Mouse (Mus musculus): ENCODE measurements at regions not wholly inside any gene's neighbourhood (a gene's known extent, or its start where the extent isn't known, plus 50 kb on each side); places are given as distances from the start of the nearest gene placed in this dataset.
A peak's percentile ranks its signal among the peaks of the same experiment; 100 is the strongest.
"Not testable (repeated sequence)": the region's sequence is repeated elsewhere in the genome, so short reads cannot be mapped to it uniquely, and the experiment has no call there.

- H3K27me3 ChIP-seq (ENCODE audit: control insufficient read depth, insufficient read depth, low read length): peaks cover 66% of the 10 kb centered on the region
- no peaks in the 10 kb centered on the region for H3K36me3 ChIP-seq (ENCODE audit: control insufficient read depth, insufficient read depth, low read length)
- no peaks in the 10 kb centered on the region for H3K9me3 ChIP-seq (replicated peaks; ENCODE audit: control insufficient read depth, low read length)
- 57% methylated on average over 1 of the region's 1 CpGs for WGBS (ENCODE audit: insufficient replicate concordance)
- H3K4me2 ChIP-seq: no peak overlapping the region
- no peaks in the 10 kb centered on the region for H3K4me1 ChIP-seq (ENCODE audit: control insufficient read depth, insufficient read depth, low read length)
- H3K9ac ChIP-seq (ENCODE audit: low read depth, low read length): no peak overlapping the region
- no peak overlapping the region for H3K27ac ChIP-seq (ENCODE audit: low read depth, low read length)
- H3K4me3 ChIP-seq (ENCODE audit: low read depth, low read length): no peak overlapping the region
- no peak for ATAC-seq (replicated peaks; ENCODE audit: insufficient number of reproducible peaks, low FRiP score, low TSS enrichment)
Observed at GRCm38 (mm10) chr7:73068534-73068933, 306.8 kb upstream of the Rgma start.

- Histone ChIP-seq H3K9ac (ENCODE audit: low read depth, low read length) (no peak overlapping the region), H3K36me3 (ENCODE audit: control insufficient read depth, insufficient read depth, low read length) (no peaks in the 10 kb centered on the region), H3K27ac (ENCODE audit: low read depth, low read length) (no peak overlapping the region), H3K9me3 (replicated peaks; ENCODE audit: control insufficient read depth, low read length) (no peaks in the 10 kb centered on the region), H3K4me1 (ENCODE audit: control insufficient read depth, insufficient read depth, low read length) (no peaks in the 10 kb centered on the region), H3K4me2 (no peak overlapping the region), H3K27me3 (ENCODE audit: control insufficient read depth, insufficient read depth, low read length) (peaks cover 69% of the 10 kb centered on the region), H3K4me3 (ENCODE audit: low read depth, low read length) (no peak overlapping the region)
- WGBS (ENCODE audit: insufficient replicate concordance): 21% methylated on average over 4 of the region's 4 CpGs
- ATAC-seq (replicated peaks; ENCODE audit: insufficient number of reproducible peaks, low FRiP score, low TSS enrichment): peak; percentile 39; the same call in 1 of the 2 replicates
Observed at GRCm38 (mm10) chr7:73069352-73069751, 306.0 kb upstream of the Rgma start.

- not testable (repeated sequence) for H3K36me3 ChIP-seq (ENCODE audit: control insufficient read depth, insufficient read depth, low read length); H3K4me3 ChIP-seq (ENCODE audit: low read depth, low read length); H3K4me1 ChIP-seq (ENCODE audit: control insufficient read depth, insufficient read depth, low read length); H3K9ac ChIP-seq (ENCODE audit: low read depth, low read length); H3K9me3 ChIP-seq (replicated peaks; ENCODE audit: control insufficient read depth, low read length); H3K27ac ChIP-seq (ENCODE audit: low read depth, low read length); ATAC-seq (replicated peaks; ENCODE audit: insufficient number of reproducible peaks, low FRiP score, low TSS enrichment); H3K4me2 ChIP-seq
- peaks cover 39% of the 10 kb centered on the region for H3K27me3 ChIP-seq (ENCODE audit: control insufficient read depth, insufficient read depth, low read length)
- WGBS (ENCODE audit: insufficient replicate concordance): 91% methylated on average over 7 of the region's 7 CpGs
Observed at GRCm38 (mm10) chr7:73075391-73075790, 299.9 kb upstream of the Rgma start.

- Histone ChIP-seq H3K4me2 (no peak overlapping the region), H3K27ac (ENCODE audit: low read depth, low read length) (no peak overlapping the region), H3K4me1 (ENCODE audit: control insufficient read depth, insufficient read depth, low read length) (no peaks in the 10 kb centered on the region), H3K4me3 (ENCODE audit: low read depth, low read length) (no peak overlapping the region), H3K27me3 (ENCODE audit: control insufficient read depth, insufficient read depth, low read length) (peaks cover 8% of the 10 kb centered on the region), H3K36me3 (ENCODE audit: control insufficient read depth, insufficient read depth, low read length) (no peaks in the 10 kb centered on the region), H3K9ac (ENCODE audit: low read depth, low read length) (no peak overlapping the region), H3K9me3 (replicated peaks; ENCODE audit: control insufficient read depth, low read length) (no peaks in the 10 kb centered on the region)
- 82% methylated on average over 10 of the region's 10 CpGs for WGBS (ENCODE audit: insufficient replicate concordance)
- no peak for ATAC-seq (replicated peaks; ENCODE audit: insufficient number of reproducible peaks, low FRiP score, low TSS enrichment)
Observed at GRCm38 (mm10) chr7:73087496-73088185, 287.7 kb upstream of the Rgma start.

- ATAC-seq (replicated peaks; ENCODE audit: insufficient number of reproducible peaks, low FRiP score, low TSS enrichment): no peak
- H3K4me1 ChIP-seq (ENCODE audit: control insufficient read depth, insufficient read depth, low read length): no peaks in the 10 kb centered on the region
- no peaks in the 10 kb centered on the region for H3K36me3 ChIP-seq (ENCODE audit: control insufficient read depth, insufficient read depth, low read length)
- H3K4me3 ChIP-seq (ENCODE audit: low read depth, low read length): no peak overlapping the region
- no peak overlapping the region for H3K27ac ChIP-seq (ENCODE audit: low read depth, low read length)
- H3K27me3 ChIP-seq (ENCODE audit: control insufficient read depth, insufficient read depth, low read length): peaks cover 8% of the 10 kb centered on the region
- no peak overlapping the region for H3K4me2 ChIP-seq
- H3K9ac ChIP-seq (ENCODE audit: low read depth, low read length): no peak overlapping the region
- H3K9me3 ChIP-seq (replicated peaks; ENCODE audit: control insufficient read depth, low read length): no peaks in the 10 kb centered on the region
- 83% methylated on average over 8 of the region's 8 CpGs for WGBS (ENCODE audit: insufficient replicate concordance)
Observed at GRCm38 (mm10) chr7:73088321-73088720, 287.0 kb upstream of the Rgma start.

GRCm38 (mm10) chr7:73091758-73092157, 283.6 kb upstream of the Rgma start:
- 89% methylated on average over 3 of the region's 3 CpGs for WGBS (ENCODE audit: insufficient replicate concordance)
- Histone ChIP-seq H3K27ac (ENCODE audit: low read depth, low read length) (no peak overlapping the region), H3K4me3 (ENCODE audit: low read depth, low read length) (no peak overlapping the region), H3K4me1 (ENCODE audit: control insufficient read depth, insufficient read depth, low read length) (no peaks in the 10 kb centered on the region), H3K4me2 (no peak overlapping the region), H3K27me3 (ENCODE audit: control insufficient read depth, insufficient read depth, low read length) (peaks cover 8% of the 10 kb centered on the region), H3K9ac (ENCODE audit: low read depth, low read length) (no peak overlapping the region), H3K36me3 (ENCODE audit: control insufficient read depth, insufficient read depth, low read length) (no peaks in the 10 kb centered on the region), H3K9me3 (replicated peaks; ENCODE audit: control insufficient read depth, low read length) (no peaks in the 10 kb centered on the region)
- ATAC-seq (replicated peaks; ENCODE audit: insufficient number of reproducible peaks, low FRiP score, low TSS enrichment): no peak

GRCm38 (mm10) chr7:73094059-73094458, 281.2 kb upstream of the Rgma start:
- Histone ChIP-seq H3K4me3 (ENCODE audit: low read depth, low read length) (no peak overlapping the region), H3K27ac (ENCODE audit: low read depth, low read length) (no peak overlapping the region), H3K36me3 (ENCODE audit: control insufficient read depth, insufficient read depth, low read length) (no peaks in the 10 kb centered on the region), H3K9ac (ENCODE audit: low read depth, low read length) (no peak overlapping the region), H3K9me3 (replicated peaks; ENCODE audit: control insufficient read depth, low read length) (no peaks in the 10 kb centered on the region), H3K4me1 (ENCODE audit: control insufficient read depth, insufficient read depth, low read length) (no peaks in the 10 kb centered on the region), H3K27me3 (ENCODE audit: control insufficient read depth, insufficient read depth, low read length) (peaks cover 3% of the 10 kb centered on the region; the same call in 1 of the 2 replicates), H3K4me2 (no peak overlapping the region)
- no peak for ATAC-seq (replicated peaks; ENCODE audit: insufficient number of reproducible peaks, low FRiP score, low TSS enrichment)
- WGBS (ENCODE audit: insufficient replicate concordance): 34% methylated on average over 3 of the region's 3 CpGs

- Histone ChIP-seq H3K36me3 (ENCODE audit: control insufficient read depth, insufficient read depth, low read length) (no peaks in the 10 kb centered on the region), H3K9me3 (replicated peaks; ENCODE audit: control insufficient read depth, low read length) (no peaks in the 10 kb centered on the region), H3K4me1 (ENCODE audit: control insufficient read depth, insufficient read depth, low read length) (no peaks in the 10 kb centered on the region), H3K4me3 (ENCODE audit: low read depth, low read length) (no peak overlapping the region), H3K27me3 (ENCODE audit: control insufficient read depth, insufficient read depth, low read length) (no peaks in the 10 kb centered on the region), H3K9ac (ENCODE audit: low read depth, low read length) (no peak overlapping the region), H3K27ac (ENCODE audit: low read depth, low read length) (no peak overlapping the region), H3K4me2 (no peak overlapping the region)
- ATAC-seq (replicated peaks; ENCODE audit: insufficient number of reproducible peaks, low FRiP score, low TSS enrichment): no peak
- WGBS (ENCODE audit: insufficient replicate concordance): 47% methylated on average over 8 of the region's 8 CpGs
Observed at GRCm38 (mm10) chr7:73118871-73119270, 256.4 kb upstream of the Rgma start.

- H3K4me2 ChIP-seq: no peak overlapping the region
- H3K9ac ChIP-seq (ENCODE audit: low read depth, low read length): no peak overlapping the region
- WGBS (ENCODE audit: insufficient replicate concordance): 65% methylated on average over 9 of the region's 9 CpGs
- H3K27ac ChIP-seq (ENCODE audit: low read depth, low read length): no peak overlapping the region
- H3K36me3 ChIP-seq (ENCODE audit: control insufficient read depth, insufficient read depth, low read length): no peaks in the 10 kb centered on the region
- no peak for ATAC-seq (replicated peaks; ENCODE audit: insufficient number of reproducible peaks, low FRiP score, low TSS enrichment)
- no peak overlapping the region for H3K4me3 ChIP-seq (ENCODE audit: low read depth, low read length)
- peaks cover 4% of the 10 kb centered on the region for H3K27me3 ChIP-seq (ENCODE audit: control insufficient read depth, insufficient read depth, low read length)
- H3K4me1 ChIP-seq (ENCODE audit: control insufficient read depth, insufficient read depth, low read length): no peaks in the 10 kb centered on the region
- no peaks in the 10 kb centered on the region for H3K9me3 ChIP-seq (replicated peaks; ENCODE audit: control insufficient read depth, low read length)
Observed at GRCm38 (mm10) chr7:73120276-73120675, 255.0 kb upstream of the Rgma start.
